Comparison of ENCODE assay signal across 9 mouse cellular contexts in genomic region chr5:23890734-23891133, GRCm38 (mm10). TPM values are rescaled to one million over a fixed set of nuclear protein-coding genes. Genes with fewer than 3 reads are reported as not detected.
A peak's percentile ranks its signal among the peaks of the same experiment; 100 is the strongest.
DNase-seq lines count a peak whose midpoint lies in the region; ATAC-seq and TF ChIP-seq lines count a peak whose summit lies in the region.
"Had no signal": no experiment of that assay in that cellular context is flagged by ENCODE, and none has a peak within 500 bp of the region (broad histone marks: within the 10 kb centered on the region; RNA-seq: fewer than 3 reads in every experiment).

No protein-coding gene starts in this region.

- H3K9me3 ChIP-seq in midbrain, embryonic 11.5 days (ENCODE audit: control insufficient read depth, low read length), result no peaks in the 10 kb centered on the region
- H3K9me3 ChIP-seq in midbrain, embryonic 13.5 days, result no peaks in the 10 kb centered on the region
- no peaks in the 10 kb centered on the region for H3K9me3 ChIP-seq in forebrain, postnatal 0 days (ENCODE audit: low read length)
- no peaks in the 10 kb centered on the region for H3K9me3 ChIP-seq in limb, embryonic 10.5 days (replicated peaks)
- H3K9me3 ChIP-seq in neural tube, embryonic 11.5 days (ENCODE audit: control insufficient read depth, low read length), result no peaks in the 10 kb centered on the region
- H3K9me3 ChIP-seq: embryonic facial prominence, embryonic 13.5 days had no signal

- no peak overlapping the region for H3K4me2 ChIP-seq in midbrain, embryonic 11.5 days
- no peak overlapping the region for H3K4me2 ChIP-seq in midbrain, embryonic 13.5 days (replicated peaks)
- H3K4me2 ChIP-seq in forebrain, postnatal 0 days (ENCODE audit: low read depth), result no peak overlapping the region
- H3K4me2 ChIP-seq in neural tube, embryonic 11.5 days (ENCODE audit: low read depth), result no peak overlapping the region
- H3K4me2 ChIP-seq: embryonic facial prominence, embryonic 13.5 days had no signal

- TF ChIP-seq CTCF in forebrain, postnatal 0 days (IDR thresholded peaks at IDR 0.05; ENCODE audit: low read depth), result peak; percentile 56

- H3K4me1 ChIP-seq in midbrain, embryonic 11.5 days (ENCODE audit: control insufficient read depth, insufficient read depth, low read length), result no peaks in the 10 kb centered on the region
- no peaks in the 10 kb centered on the region for H3K4me1 ChIP-seq in midbrain, embryonic 13.5 days (replicated peaks)
- no peaks in the 10 kb centered on the region for H3K4me1 ChIP-seq in forebrain, postnatal 0 days (ENCODE audit: insufficient read depth)
- H3K4me1 ChIP-seq in limb, embryonic 10.5 days, result no peaks in the 10 kb centered on the region
- no peaks in the 10 kb centered on the region for H3K4me1 ChIP-seq in neural tube, embryonic 11.5 days (ENCODE audit: control insufficient read depth, insufficient read depth, low read length)
- H3K4me1 ChIP-seq: embryonic facial prominence, embryonic 13.5 days had no signal

- ATAC-seq in midbrain, embryonic 11.5 days (ENCODE audit: low FRiP score), result no peak
- no peak for ATAC-seq in midbrain, embryonic 13.5 days
- no peak; the same call in 1 of the 2 replicates for ATAC-seq in forebrain, postnatal 0 days
- ATAC-seq in neural tube, embryonic 11.5 days (ENCODE audit: insufficient read depth, low FRiP score, low TSS enrichment), result no peak

- no peak overlapping the region for H3K9ac ChIP-seq in midbrain, embryonic 11.5 days (ENCODE audit: low read length)
- no peak overlapping the region for H3K9ac ChIP-seq in midbrain, embryonic 13.5 days (replicated peaks)
- H3K9ac ChIP-seq in forebrain, postnatal 0 days, result no peak overlapping the region
- no peak overlapping the region for H3K9ac ChIP-seq in neural tube, embryonic 11.5 days (ENCODE audit: low read length)
- H3K9ac ChIP-seq: embryonic facial prominence, embryonic 13.5 days had no signal

- peak; percentile 86 for DNase-seq in midbrain, embryonic 11.5 days (ENCODE audit: low spot score, missing footprints)
- DNase-seq in c-Kit-positive CD71-positive TER-119-negative erythroid progenitor cells, embryonic 14.5 days (ENCODE audit: low read depth), result peak; percentile 52
- DNase-seq in forebrain, postnatal 0 days, result peak; percentile 58
- DNase-seq in induced T-regulatory cell, adult 2 months (ENCODE audit: low read depth), result peak; percentile 60
- peak; percentile 46 for DNase-seq in limb, embryonic 10.5 days (ENCODE audit: low spot score)
- peak; percentile 36 for DNase-seq in neural tube, embryonic 11.5 days (ENCODE audit: low spot score)
- peak; percentile 48 for DNase-seq in thymus, postnatal 14 days

- no peak overlapping the region for H3K27ac ChIP-seq in midbrain, embryonic 11.5 days (ENCODE audit: low read depth, low read length)
- H3K27ac ChIP-seq in midbrain, embryonic 13.5 days, result no peak overlapping the region
- H3K27ac ChIP-seq in forebrain, postnatal 0 days (ENCODE audit: low read depth, low read length), result no peak overlapping the region
- H3K27ac ChIP-seq in limb, embryonic 10.5 days, result no peak overlapping the region
- H3K27ac ChIP-seq in neural tube, embryonic 11.5 days (ENCODE audit: low read depth, low read length), result no peak overlapping the region
- H3K27ac ChIP-seq: embryonic facial prominence, embryonic 13.5 days had no signal

- H3K27me3 ChIP-seq in midbrain, embryonic 11.5 days (ENCODE audit: control insufficient read depth, insufficient read depth, low read length), result no peaks in the 10 kb centered on the region
- H3K27me3 ChIP-seq in midbrain, embryonic 13.5 days, result no peaks in the 10 kb centered on the region
- H3K27me3 ChIP-seq in forebrain, postnatal 0 days (ENCODE audit: insufficient read depth, low read length), result no peaks in the 10 kb centered on the region
- H3K27me3 ChIP-seq in limb, embryonic 10.5 days (ENCODE audit: low read depth, poor library complexity, severe bottlenecking), result no peaks in the 10 kb centered on the region
- no peaks in the 10 kb centered on the region for H3K27me3 ChIP-seq in neural tube, embryonic 11.5 days (ENCODE audit: control insufficient read depth, insufficient read depth, low read length)

- H3K4me3 ChIP-seq in midbrain, embryonic 11.5 days (ENCODE audit: low read depth, low read length), result no peak overlapping the region
- H3K4me3 ChIP-seq in midbrain, embryonic 13.5 days (replicated peaks), result no peak overlapping the region
- no peak overlapping the region for H3K4me3 ChIP-seq in forebrain, postnatal 0 days (ENCODE audit: low read depth, low read length)
- no peak overlapping the region for H3K4me3 ChIP-seq in limb, embryonic 10.5 days
- H3K4me3 ChIP-seq in neural tube, embryonic 11.5 days (ENCODE audit: low read depth, low read length), result no peak overlapping the region
- H3K4me3 ChIP-seq: embryonic facial prominence, embryonic 13.5 days had no signal

- WGBS in midbrain, embryonic 11.5 days, result 47% methylated on average over 10 of the region's 10 CpGs
- 42% methylated on average over 10 of the region's 10 CpGs for WGBS in midbrain, embryonic 13.5 days
- WGBS in forebrain, postnatal 0 days, result 46% methylated on average over 10 of the region's 10 CpGs
- WGBS in limb, embryonic 10.5 days, result 46% methylated on average over 10 of the region's 10 CpGs
- WGBS in neural tube, embryonic 11.5 days, result 48% methylated on average over 10 of the region's 10 CpGs

- no peaks in the 10 kb centered on the region for H3K36me3 ChIP-seq in midbrain, embryonic 11.5 days (ENCODE audit: control insufficient read depth, insufficient read depth, low read length)
- no peaks in the 10 kb centered on the region for H3K36me3 ChIP-seq in midbrain, embryonic 13.5 days
- no peaks in the 10 kb centered on the region for H3K36me3 ChIP-seq in forebrain, postnatal 0 days (ENCODE audit: insufficient read depth)
- no peaks in the 10 kb centered on the region for H3K36me3 ChIP-seq in limb, embryonic 10.5 days
- no peaks in the 10 kb centered on the region for H3K36me3 ChIP-seq in neural tube, embryonic 11.5 days (ENCODE audit: control insufficient read depth, insufficient read depth, low read length)
- H3K36me3 ChIP-seq: embryonic facial prominence, embryonic 13.5 days had no signal

RNA-seq across cellular contexts. Expression of gene Tomm7, which starts 46.8 kb away (rescaled TPM):
- 122 and 132 TPM in 2 replicates for polyA plus RNA-seq in midbrain, embryonic 11.5 days (2014; fragmentation: Nextera tagmentation; extraction: Ambion mirVana)
- 109 and 112 TPM in 2 replicates for polyA plus RNA-seq in midbrain, embryonic 13.5 days (2015; fragmentation: Nextera tagmentation; extraction: Ambion mirVana)
- total RNA-seq in forebrain, postnatal 0 days (2014; rRNA removed), result 26.3 and 39.1 TPM in 2 replicates
- polyA plus RNA-seq in forebrain, postnatal 0 days (2015; fragmentation: Nextera tagmentation; extraction: Ambion mirVana), result 83.3 and 109 TPM in 2 replicates
- 140 and 161 TPM in 2 replicates for polyA plus RNA-seq in limb, embryonic 10.5 days (2016; fragmentation: Nextera tagmentation; extraction: Ambion mirVana)
- polyA plus RNA-seq in neural tube, embryonic 11.5 days (2014; fragmentation: Nextera tagmentation; extraction: Ambion mirVana), result 117 and 119 TPM in 2 replicates

Comparison
In these comparisons a context has a peak if more than half of its experiments do, and no peak if none do; other contexts are left out.
1. DNase-seq: peak in every context shown above with its lines; median percentile 86 in midbrain, embryonic 11.5 days; 60 in induced T-regulatory cell, adult 2 months; 58 in forebrain, postnatal 0 days; 52 in c-Kit-positive CD71-positive TER-119-negative erythroid progenitor cells, embryonic 14.5 days; 48 in thymus, postnatal 14 days; 46 in limb, embryonic 10.5 days; 36 in neural tube, embryonic 11.5 days.